Mouse (Mus musculus): ENCODE measurements around the gene Hoxb3. TPM values are rescaled to one million over a fixed set of nuclear protein-coding genes. Genes with fewer than 3 reads are reported as not detected.

Hoxb3 gene
- polyA plus RNA-seq (2012; rRNA removed) = 15.2 and 16.2 TPM in 2 replicates

DNA sequence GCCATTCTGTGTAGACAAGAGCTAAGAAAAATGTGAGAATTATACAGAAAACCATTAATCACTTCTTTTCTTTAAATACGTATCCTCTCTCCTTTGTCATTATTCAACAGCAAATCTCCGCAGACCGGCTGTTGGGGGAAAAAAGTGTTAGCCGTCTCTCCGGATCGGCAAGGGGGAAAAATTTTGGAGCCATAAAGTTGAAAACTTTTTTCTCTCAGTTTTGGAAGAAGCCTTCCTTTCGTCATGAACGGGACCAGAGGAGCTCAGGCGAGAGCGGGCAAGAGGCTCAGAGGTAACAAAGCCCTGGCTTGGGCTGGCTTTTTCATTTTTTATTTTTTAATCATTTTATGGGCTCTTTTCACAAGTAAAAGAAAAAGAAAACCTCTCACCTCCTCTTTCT, at the start of gene Hoxb3:
TSS of gene Hoxb3 (plus strand) at position 173 of the 400 bp plus-strand sequence.

DNA sequence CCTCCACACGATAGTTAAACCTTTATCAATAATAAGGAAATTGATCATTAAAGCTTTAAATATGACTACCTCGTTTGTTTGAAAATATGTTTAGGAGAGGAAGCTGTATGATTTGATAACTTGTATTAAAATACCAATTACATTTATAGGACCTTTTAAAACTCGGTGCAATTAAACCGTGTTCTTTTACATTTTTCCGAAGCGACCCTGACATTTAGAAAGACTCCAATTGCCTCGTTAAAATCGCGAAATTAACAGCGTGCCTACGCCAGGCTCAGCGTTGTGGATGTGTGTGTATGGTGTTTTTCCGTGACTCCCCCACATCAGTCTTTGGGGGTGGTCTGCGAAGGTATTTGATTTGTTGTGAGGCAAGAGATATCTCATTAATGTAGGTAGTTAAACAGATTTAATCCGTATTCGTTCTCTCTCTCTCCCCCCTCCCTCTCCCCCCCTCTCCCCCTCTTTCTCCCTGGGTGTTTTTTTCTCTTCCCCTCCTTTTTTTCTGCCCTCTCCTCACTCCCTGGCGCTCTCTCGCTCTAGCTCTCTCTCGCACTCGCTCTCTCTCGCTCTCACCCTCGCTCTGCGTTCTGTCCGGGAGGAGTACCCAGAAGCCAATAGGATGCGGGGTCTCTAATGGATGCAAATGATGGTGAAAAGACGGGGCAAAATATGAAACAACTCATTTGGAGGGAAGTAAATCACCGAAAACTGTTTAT, 41.1 kb upstream of the Hoxb3 start, which contains the start of gene Hoxb8:
TSS of gene Hoxb8 (plus strand) at position 51 of the 716 bp plus-strand sequence.

DNA sequence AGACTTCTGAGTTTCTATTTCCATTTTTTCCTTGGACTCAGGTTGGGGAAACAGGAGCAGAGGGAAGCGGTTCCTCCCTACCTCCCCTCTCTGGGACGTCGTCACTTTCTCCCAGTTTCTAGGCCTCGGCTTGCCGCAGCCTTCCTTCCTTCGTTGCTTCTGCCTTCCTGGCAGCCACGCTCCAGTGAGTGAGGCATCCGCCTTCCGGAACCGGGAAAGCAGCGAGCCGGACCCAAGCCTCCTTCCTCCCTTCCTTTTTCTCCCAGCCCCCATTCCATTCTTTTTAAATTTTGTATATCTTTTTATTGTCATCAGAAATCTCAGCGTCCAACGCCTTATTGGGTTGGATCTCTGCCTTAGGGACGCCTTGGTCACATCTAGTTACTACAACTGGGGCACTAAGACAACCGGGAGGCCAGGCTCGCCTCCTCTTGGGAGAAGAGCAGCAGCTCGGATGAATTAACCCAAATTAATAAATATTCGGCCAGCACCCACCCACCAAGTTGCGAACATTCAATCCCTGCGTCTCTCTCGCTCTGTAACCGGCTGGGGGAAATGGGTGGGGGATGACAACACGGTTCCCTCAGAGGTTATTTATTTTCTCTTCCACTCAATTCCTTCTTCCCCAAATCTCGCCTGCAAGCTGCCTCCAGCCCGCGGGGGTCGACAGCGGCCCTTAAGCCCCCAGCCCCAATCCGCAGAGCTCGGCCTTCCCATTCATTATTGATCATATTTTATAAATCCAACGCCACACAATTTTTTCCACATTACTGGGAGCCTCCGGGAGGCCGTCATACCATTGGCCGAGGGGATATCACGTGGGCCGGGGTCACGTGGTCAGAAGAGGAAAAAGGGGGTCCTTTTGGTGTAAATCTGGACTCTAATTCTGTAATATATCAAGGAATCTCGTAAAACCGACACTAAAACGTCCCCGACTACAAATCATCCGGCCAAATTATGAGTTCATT, 37.1 kb upstream of the Hoxb3 start, which contains the start of gene Hoxb7:
TSS of gene Hoxb7 (plus strand) at position 853 of the 968 bp plus-strand sequence.

DNA sequence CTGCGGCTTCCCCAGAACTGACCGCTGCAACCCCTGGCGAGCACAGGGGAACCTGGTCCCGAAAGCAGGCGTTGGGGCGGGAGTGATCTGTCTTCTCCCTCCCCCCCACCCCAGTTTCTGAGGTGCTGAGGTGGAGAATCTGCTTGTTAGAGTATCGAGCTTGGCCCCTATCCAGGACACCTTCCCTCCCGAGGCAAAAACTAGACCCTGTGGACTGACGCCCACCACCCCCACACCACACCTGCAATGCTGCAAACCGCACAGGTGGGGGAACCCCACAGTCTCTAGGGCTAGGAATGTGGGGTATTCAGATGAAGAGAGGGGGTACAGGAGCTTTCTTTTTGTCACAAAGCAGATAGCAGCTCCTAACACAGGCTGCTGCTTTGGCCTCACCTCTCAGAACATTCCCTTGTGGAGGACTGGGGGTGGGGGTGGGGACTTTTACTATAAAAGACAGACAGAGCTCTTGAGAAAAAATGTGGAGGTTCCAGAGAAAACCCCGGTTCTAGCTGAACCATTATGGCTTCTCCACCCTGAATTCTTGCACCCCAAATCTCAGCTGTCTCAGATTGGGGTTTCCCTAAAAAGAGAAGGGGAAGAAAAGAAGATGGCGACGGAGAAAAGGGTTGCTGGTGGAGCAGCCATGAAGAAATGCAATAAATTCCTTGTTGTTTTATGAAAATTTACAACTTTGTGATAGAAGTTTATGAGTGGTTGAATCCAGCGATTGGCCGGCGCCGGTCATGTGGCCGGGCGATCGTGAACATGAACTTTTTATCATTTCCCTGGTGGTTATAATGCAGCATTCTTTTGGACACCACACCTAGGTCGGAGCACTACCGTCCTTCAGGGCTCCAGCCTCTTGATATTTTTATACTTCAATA, 31.2 kb upstream of the Hoxb3 start, which contains the start of gene Hoxb6:
TSS of gene Hoxb6 (plus strand) at position 796 of the 884 bp plus-strand sequence.

DNA sequence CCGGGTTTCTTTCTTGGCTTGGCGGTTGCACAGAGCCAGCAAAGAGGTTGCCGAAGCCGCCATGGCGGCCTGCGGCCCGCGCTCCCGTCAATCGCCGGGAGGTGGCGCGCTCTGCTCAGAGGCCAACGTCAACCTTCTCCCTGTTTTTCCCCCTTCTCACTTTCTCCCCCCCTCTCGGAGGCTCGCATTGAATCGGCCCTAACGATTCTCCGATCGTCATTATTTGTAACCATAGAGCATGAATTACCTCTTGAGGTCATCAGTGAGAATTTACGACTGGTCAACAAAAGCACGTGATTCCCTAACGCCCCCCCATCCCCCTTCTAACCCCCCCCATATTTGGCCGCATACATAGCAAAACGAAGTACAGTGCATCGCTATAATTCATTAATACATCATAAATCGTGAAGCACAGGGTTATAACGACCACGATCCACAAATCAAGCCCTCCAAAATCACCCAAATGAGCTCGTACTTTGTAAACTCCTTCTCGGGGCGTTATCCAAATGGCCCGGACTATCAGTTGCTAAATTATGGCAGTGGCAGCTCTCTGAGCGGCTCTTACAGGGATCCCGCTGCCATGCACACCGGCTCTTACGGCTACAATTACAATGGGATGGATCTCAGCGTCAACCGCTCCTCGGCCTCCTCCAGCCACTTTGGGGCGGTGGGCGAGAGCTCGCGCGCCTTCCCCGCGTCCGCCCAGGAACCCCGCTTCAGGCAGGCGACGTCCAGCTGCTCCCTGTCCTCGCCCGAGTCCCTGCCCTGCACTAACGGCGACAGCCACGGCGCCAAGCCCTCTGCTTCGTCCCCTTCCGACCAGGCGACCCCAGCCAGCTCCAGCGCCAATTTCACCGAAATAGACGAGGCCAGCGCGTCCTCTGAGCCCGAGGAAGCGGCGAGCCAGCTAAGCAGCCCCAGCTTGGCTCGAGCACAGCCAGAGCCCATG, 19.7 kb upstream of the Hoxb3 start, which contains the start of gene Hoxb5:
TSS of gene Hoxb5 (plus strand) at position 186 of the 949 bp plus-strand sequence.

DNA sequence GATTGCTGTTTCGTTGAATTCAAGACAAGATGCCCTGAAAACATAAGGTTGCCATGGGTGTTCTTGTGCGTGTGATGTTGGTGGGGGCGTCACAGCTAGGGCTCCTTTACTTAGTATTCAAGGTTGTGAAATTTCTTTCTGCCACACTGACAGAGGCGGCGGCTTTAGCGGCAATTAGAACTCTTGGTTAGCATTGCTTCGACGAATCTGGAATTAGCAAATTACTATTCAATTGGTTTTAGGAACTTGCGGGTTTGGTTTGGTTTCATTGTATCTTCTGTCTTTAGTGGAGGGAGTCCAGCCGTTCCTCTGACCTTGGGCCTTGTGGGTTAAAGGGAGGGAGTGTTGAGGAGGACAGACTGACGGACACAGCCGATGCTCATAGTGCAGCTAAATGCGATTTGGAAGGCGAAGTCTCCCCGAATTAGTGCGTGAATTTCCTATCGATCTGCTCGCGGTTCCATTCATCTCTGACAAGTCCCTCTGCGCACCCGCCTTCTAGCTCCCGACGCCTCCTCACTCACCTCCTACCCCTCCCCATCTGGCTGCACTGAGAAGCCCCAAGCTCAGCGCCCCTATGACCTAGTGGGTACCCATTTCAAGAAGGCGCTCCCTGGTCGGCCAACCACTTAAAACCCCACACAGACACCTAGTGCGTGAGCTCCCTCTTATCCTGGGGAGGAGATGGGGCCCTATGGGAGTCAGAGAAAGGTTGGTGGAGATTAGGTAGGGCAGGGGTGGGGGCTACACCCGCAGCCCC, 5.3 kb upstream of the Hoxb3 start, which contains the start of gene Hoxb4:
TSS of gene Hoxb4 (plus strand) at position 660 of the 760 bp plus-strand sequence.

DNA sequence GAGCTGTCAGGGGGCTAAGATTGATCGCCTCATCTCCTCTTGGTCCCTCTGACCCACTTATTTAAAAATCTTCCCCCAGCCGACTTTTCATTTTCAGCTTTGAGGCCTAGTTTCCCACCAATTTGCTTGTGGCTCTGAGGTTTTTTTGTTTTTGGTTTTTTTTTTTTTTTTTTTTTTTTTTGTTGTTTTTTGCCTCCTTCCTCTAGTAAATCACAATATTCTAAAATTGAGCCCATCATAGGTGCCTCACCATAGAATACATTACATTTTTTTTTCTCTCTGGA, 27.2 kb downstream of the Hoxb3 start, which contains the start of gene Hoxb2:
TSS of gene Hoxb2 (plus strand) at position 185 of the 284 bp plus-strand sequence.

DNA sequence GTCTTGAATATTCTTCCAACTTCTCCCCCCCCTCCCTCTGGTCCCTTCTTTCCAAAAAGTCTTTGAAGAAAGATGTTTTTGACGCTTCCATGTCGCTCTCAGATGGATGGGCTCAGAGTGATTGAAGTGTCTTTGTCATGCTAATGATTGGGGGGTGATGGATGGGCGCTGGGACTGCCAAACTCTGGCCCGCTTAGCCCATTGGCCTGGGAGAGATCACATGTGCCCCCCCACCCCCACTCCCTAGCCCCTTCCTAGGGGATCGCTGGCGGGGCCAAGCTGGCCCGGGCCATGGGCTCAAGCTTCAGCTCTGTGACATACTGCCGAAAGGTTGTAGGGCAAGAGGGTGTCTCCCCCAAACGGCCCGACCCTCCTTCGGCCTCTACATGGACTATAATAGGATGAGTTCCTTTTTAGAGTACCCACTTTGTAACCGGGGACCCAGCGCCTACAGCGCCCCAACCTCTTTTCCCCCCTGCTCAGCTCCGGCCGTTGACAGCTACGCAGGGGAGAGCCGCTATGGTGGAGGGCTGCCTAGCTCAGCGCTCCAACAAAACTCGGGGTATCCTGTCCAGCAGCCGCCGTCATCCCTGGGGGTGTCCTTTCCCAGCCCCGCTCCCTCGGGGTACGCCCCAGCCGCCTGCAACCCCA, 42.4 kb downstream of the Hoxb3 start, which contains the start of gene Hoxb1:
TSS of gene Hoxb1 (plus strand) at position 312 of the 651 bp plus-strand sequence.

Other genes with a start within 250 kb of the Hoxb3 start
- 450 and 554 TPM in 2 replicates for gene Atp5g1, start 247.7 kb upstream of the Hoxb3 start, polyA plus RNA-seq (2012; rRNA removed)
- gene Calcoco2, start 211.4 kb upstream of the Hoxb3 start, polyA plus RNA-seq (2012; rRNA removed) = 0.13 TPM in 1 of 2 replicates, not detected in the other
- gene Ttll6, start 189.5 kb upstream of the Hoxb3 start, polyA plus RNA-seq (2012; rRNA removed) = 1.2 and 1.7 TPM in 2 replicates
- not detected in 2 replicates for gene Hoxb13, start 129.0 kb upstream of the Hoxb3 start, polyA plus RNA-seq (2012; rRNA removed)
- gene Hoxb9, start 51.9 kb upstream of the Hoxb3 start, polyA plus RNA-seq (2012; rRNA removed) = 3.0 and 3.3 TPM in 2 replicates
- 40.2 and 48.4 TPM in 2 replicates for gene Hoxb8, start 41.4 kb upstream of the Hoxb3 start, polyA plus RNA-seq (2012; rRNA removed)
- 6.5 and 8.1 TPM in 2 replicates for gene Hoxb7, start 36.7 kb upstream of the Hoxb3 start, polyA plus RNA-seq (2012; rRNA removed)
- gene Hoxb6, start 30.9 kb upstream of the Hoxb3 start, polyA plus RNA-seq (2012; rRNA removed) = 33.9 and 44.1 TPM in 2 replicates
- 7.6 and 8.0 TPM in 2 replicates for gene Hoxb5, start 20.0 kb upstream of the Hoxb3 start, polyA plus RNA-seq (2012; rRNA removed)
- gene Hoxb4, start 5.1 kb upstream of the Hoxb3 start, polyA plus RNA-seq (2012; rRNA removed) = 5.0 and 6.5 TPM in 2 replicates
- 18.4 and 31.6 TPM in 2 replicates for gene Hoxb2, start 27.2 kb downstream of the Hoxb3 start, polyA plus RNA-seq (2012; rRNA removed)
- not detected in 2 replicates for gene Hoxb1, start 42.4 kb downstream of the Hoxb3 start, polyA plus RNA-seq (2012; rRNA removed)
- gene Skap1, start 141.3 kb downstream of the Hoxb3 start, polyA plus RNA-seq (2012; rRNA removed) = 1.6 and 1.9 TPM in 2 replicates

Measured in ovary, adult 2 months (tissue).